Mouse (Mus musculus): ENCODE measurements at regions not wholly inside any gene's neighbourhood (a gene's known extent, or its start where the extent isn't known, plus 50 kb on each side); places are given as distances from the start of the nearest gene placed in this dataset.

DNA sequence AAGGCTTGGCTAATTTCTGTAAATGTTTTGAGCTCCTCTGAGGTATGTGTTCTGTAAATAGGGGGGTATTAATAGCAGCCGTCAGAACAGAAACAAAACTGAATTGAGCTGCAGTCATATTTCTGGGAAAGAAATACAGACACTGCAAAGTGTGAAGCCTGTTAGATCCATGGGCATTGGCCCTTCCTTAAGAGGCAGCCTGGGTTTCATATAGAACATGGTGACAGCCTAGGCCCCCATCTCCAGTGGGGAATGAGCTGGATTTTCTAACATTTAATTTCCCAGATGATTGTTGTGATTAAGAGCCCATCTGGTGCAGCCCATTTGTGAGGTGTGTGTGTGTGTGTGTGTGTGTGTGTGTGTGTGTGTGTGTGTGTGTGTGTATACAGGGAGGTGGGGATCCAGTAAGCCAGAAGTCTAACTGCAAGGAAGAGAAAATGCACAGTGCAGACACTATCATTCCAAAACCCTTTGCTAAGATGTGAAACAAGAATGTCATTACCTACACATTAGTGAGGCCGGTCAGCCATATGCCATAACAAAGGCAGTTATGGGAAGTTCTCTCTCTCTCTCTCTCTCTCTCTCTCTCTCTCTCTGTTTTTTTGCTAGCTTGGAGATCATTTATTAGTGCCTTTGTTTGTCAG is 355.7 kb upstream of the Ubash3b start:
- WGBS = 83% methylated on average over 2 of the region's 2 CpGs

GRCm38 (mm10) chr9:41515192-41515591 is 353.7 kb upstream of the Ubash3b start:
- Histone ChIP-seq H3K9me3 (no peaks in the 10 kb centered on the region), H3K4me3 (no peak overlapping the region)

More for the DNA sequence above, 355.7 kb upstream of the Ubash3b start:
- Histone ChIP-seq H3K4me3 (no peak overlapping the region), H3K9me3 (no peaks in the 10 kb centered on the region), H3K27ac (no peak overlapping the region), H3K27me3 (ENCODE audit: insufficient read depth, poor library complexity, severe bottlenecking) (no peaks in the 10 kb centered on the region), H3K4me1 (replicated peaks) (no peaks in the 10 kb centered on the region; the same call in 1 of the 2 replicates), H3K36me3 (peaks cover 34% of the 10 kb centered on the region)
- no peak for DNase-seq (ENCODE audit: low spot score)

DNA sequence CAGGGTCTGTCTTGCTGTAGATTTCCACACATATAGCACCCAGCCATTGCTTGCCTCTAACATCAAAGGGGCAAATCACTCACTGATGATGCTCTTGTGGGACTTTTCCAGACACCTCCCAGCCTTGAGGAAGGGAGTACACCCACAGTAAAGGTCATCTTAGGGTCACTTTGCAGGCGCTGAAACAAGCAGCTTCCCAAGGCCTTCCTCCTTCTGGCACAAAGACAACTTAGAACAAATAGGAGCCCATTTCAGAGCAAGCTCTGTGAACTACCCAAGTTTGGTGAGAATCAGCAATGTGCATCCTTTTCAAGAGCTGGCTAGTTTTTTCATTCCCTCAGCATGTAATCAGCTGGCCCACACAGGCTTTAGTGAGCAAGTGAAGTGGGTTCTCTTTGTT is 352.2 kb upstream of the Ubash3b start:
- Histone ChIP-seq H3K27ac (no peak overlapping the region), H3K36me3 (peaks cover 43% of the 10 kb centered on the region), H3K4me3 (no peak overlapping the region), H3K27me3 (ENCODE audit: insufficient read depth, poor library complexity, severe bottlenecking) (no peaks in the 10 kb centered on the region), H3K9me3 (no peaks in the 10 kb centered on the region), H3K4me1 (replicated peaks) (no peaks in the 10 kb centered on the region; the same call in 1 of the 2 replicates)
- WGBS = 38% methylated on average over 1 of the region's 1 CpGs
- DNase-seq (ENCODE audit: low spot score) = no peak

More at GRCm38 (mm10) chr9:41515192-41515591, 353.7 kb upstream of the Ubash3b start:
- Histone ChIP-seq H3K36me3 (peaks cover 38% of the 10 kb centered on the region), H3K27ac (no peak overlapping the region), H3K4me1 (replicated peaks) (no peaks in the 10 kb centered on the region; the same call in 1 of the 2 replicates), H3K27me3 (ENCODE audit: insufficient read depth, poor library complexity, severe bottlenecking) (no peaks in the 10 kb centered on the region)
- no peak for DNase-seq (ENCODE audit: low spot score)

DNA sequence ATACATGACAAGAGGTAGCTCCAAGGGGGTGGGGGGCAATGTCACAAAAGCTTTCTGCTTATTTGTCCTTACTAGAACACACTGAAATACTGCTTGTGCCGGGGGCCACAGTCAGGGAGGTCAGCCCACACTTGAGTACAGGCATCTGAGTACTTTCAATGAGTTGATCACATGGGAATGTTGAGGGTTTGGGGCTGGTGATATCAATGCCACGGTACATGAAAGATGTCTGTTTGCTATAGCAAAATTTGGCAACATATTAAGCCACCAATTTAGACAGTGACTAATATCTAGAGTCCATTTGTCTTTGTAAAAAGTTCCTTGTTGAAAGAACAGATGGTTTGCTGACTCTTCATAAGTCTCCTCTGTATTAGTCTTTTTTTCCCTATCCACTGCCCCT is 348.1 kb upstream of the Ubash3b start:
- Histone ChIP-seq H3K4me3 (no peak overlapping the region), H3K27me3 (ENCODE audit: insufficient read depth, poor library complexity, severe bottlenecking) (no peaks in the 10 kb centered on the region), H3K27ac (no peak overlapping the region), H3K9me3 (no peaks in the 10 kb centered on the region), H3K36me3 (peaks cover 59% of the 10 kb centered on the region), H3K4me1 (replicated peaks) (no peaks in the 10 kb centered on the region)
- no peak for DNase-seq (ENCODE audit: low spot score)
- WGBS = 94% methylated on average over 2 of the region's 2 CpGs

DNA sequence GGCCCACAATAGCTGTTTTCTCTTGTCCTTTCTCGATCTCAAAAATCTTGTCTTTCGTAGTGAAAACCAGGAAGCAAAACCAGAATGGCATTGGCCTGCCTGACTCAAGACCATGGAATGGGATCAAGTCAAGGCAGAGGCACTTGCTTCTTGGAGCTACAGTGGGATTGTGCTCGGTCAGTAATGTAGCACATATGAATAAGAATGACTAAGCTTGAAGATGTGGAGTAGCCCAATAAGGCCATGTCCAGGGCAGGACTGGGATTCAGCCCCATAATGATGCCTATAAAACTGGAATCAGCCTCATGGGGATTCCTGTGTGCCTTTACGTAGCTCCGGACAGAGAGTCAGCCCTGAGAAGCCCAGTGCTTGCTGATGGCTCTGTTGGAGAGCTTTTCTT is 347.2 kb upstream of the Ubash3b start:
- peaks cover 59% of the 10 kb centered on the region for H3K36me3 ChIP-seq
- no peaks in the 10 kb centered on the region for H3K9me3 ChIP-seq
- H3K4me1 ChIP-seq (replicated peaks) = no peaks in the 10 kb centered on the region
- no peak overlapping the region for H3K4me3 ChIP-seq
- no peaks in the 10 kb centered on the region for H3K27me3 ChIP-seq (ENCODE audit: insufficient read depth, poor library complexity, severe bottlenecking)
- no peak overlapping the region for H3K27ac ChIP-seq
- DNase-seq (ENCODE audit: low spot score) = no peak
- 93% methylated on average over 5 of the region's 5 CpGs for WGBS

- Histone ChIP-seq H3K36me3 (peaks cover 53% of the 10 kb centered on the region), H3K4me3 (no peak overlapping the region), H3K4me1 (replicated peaks) (no peaks in the 10 kb centered on the region), H3K27me3 (ENCODE audit: insufficient read depth, poor library complexity, severe bottlenecking) (no peaks in the 10 kb centered on the region), H3K27ac (no peak overlapping the region), H3K9me3 (no peaks in the 10 kb centered on the region)
- DNase-seq (ENCODE audit: low spot score) = no peak
- WGBS = 91% methylated on average over 5 of the region's 5 CpGs
Measured at GRCm38 (mm10) chr9:41498326-41498725, 336.8 kb upstream of the Ubash3b start.

DNA sequence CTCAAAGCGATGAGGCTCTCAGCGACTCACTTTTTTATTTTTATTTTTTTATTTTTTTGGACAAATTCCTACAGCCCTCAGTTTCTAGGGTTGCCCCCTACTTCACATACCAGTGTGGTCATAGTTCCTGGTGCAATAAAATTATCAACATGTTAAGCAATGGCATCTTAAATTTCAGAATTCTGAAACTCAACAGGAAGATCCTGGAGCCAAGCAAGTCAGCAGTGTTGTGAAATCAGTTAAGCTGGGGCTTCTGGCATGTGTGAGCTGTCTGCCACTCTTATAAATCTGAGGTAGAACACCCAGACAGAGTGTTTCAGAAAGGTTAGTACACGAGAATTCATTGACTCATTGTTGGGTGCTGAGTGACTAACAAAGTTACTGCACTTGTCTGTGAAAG is 328.6 kb upstream of the Ubash3b start:
- no peak for DNase-seq (ENCODE audit: low spot score)
- Histone ChIP-seq H3K27me3 (ENCODE audit: insufficient read depth, poor library complexity, severe bottlenecking) (no peaks in the 10 kb centered on the region), H3K4me3 (no peak overlapping the region), H3K9me3 (no peaks in the 10 kb centered on the region), H3K27ac (no peak overlapping the region), H3K4me1 (replicated peaks) (no peaks in the 10 kb centered on the region), H3K36me3 (peaks cover 58% of the 10 kb centered on the region)
- WGBS = 91% methylated on average over 3 of the region's 3 CpGs

DNA sequence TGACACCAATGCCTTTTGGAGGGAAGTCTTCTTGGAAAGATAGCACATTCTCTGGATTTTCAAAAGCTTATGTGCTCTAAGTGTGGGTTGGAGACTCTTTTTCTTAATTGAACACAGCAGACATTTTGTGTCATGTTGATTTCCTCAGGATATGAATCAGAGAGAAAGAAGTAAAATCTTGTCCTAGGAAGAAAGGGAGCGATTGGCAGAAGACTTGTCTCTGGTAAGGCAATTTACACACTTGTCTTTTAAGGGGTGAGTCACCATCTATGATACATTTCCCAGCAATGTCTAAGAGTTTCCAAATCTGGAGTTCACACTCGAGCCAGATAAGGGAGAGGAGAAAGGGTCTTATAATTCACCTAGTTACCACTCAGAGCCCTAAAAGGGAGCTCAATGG is 326.5 kb upstream of the Ubash3b start:
- Histone ChIP-seq H3K9me3 (no peaks in the 10 kb centered on the region), H3K4me3 (no peak overlapping the region), H3K27me3 (ENCODE audit: insufficient read depth, poor library complexity, severe bottlenecking) (no peaks in the 10 kb centered on the region), H3K4me1 (replicated peaks) (no peaks in the 10 kb centered on the region), H3K36me3 (peaks cover 61% of the 10 kb centered on the region), H3K27ac (no peak overlapping the region)
- WGBS = 91% methylated on average over 2 of the region's 2 CpGs
- no peak for DNase-seq (ENCODE audit: low spot score)

- no peaks in the 10 kb centered on the region for H3K27me3 ChIP-seq (ENCODE audit: insufficient read depth, poor library complexity, severe bottlenecking)
- H3K4me3 ChIP-seq = no peak overlapping the region
- no peaks in the 10 kb centered on the region for H3K9me3 ChIP-seq
- H3K4me1 ChIP-seq (replicated peaks) = no peaks in the 10 kb centered on the region
- peaks cover 70% of the 10 kb centered on the region for H3K36me3 ChIP-seq
- WGBS = 92% methylated on average over 3 of the region's 3 CpGs
- DNase-seq (ENCODE audit: low spot score) = no peak
- no peak overlapping the region for H3K27ac ChIP-seq
Measured at GRCm38 (mm10) chr9:41483218-41483617, 321.7 kb upstream of the Ubash3b start.

GRCm38 (mm10) chr9:41481611-41482266 is 320.2 kb upstream of the Ubash3b start:
- Histone ChIP-seq H3K4me3 (no peak overlapping the region), H3K27ac (no peak overlapping the region), H3K4me1 (replicated peaks) (no peaks in the 10 kb centered on the region), H3K27me3 (ENCODE audit: insufficient read depth, poor library complexity, severe bottlenecking) (no peaks in the 10 kb centered on the region), H3K36me3 (peaks cover 61% of the 10 kb centered on the region), H3K9me3 (no peaks in the 10 kb centered on the region)
- no peak for DNase-seq (ENCODE audit: low spot score)
- WGBS = 94% methylated on average over 6 of the region's 6 CpGs

- no peak for DNase-seq (ENCODE audit: low spot score)
- Histone ChIP-seq H3K27me3 (ENCODE audit: insufficient read depth, poor library complexity, severe bottlenecking) (no peaks in the 10 kb centered on the region), H3K27ac (no peak overlapping the region), H3K4me1 (replicated peaks) (peaks cover 4% of the 10 kb centered on the region; the same call in 1 of the 2 replicates), H3K36me3 (peaks cover 65% of the 10 kb centered on the region), H3K9me3 (no peaks in the 10 kb centered on the region), H3K4me3 (no peak overlapping the region)
- WGBS = 91% methylated on average over 13 of the region's 13 CpGs
Measured at GRCm38 (mm10) chr9:41479854-41480749, 318.6 kb upstream of the Ubash3b start.

GRCm38 (mm10) chr9:41479085-41479484 is 317.6 kb upstream of the Ubash3b start:
- 92% methylated on average over 5 of the region's 5 CpGs for WGBS
- peaks cover 14% of the 10 kb centered on the region for H3K4me1 ChIP-seq (replicated peaks)
- H3K36me3 ChIP-seq = peaks cover 62% of the 10 kb centered on the region
- DNase-seq (ENCODE audit: low spot score) = no peak
- H3K9me3 ChIP-seq = no peaks in the 10 kb centered on the region
- no peak overlapping the region for H3K4me3 ChIP-seq
- H3K27ac ChIP-seq = no peak overlapping the region
- H3K27me3 ChIP-seq (ENCODE audit: insufficient read depth, poor library complexity, severe bottlenecking) = no peaks in the 10 kb centered on the region

Data from hindbrain, embryonic 10.5 days (tissue).